Mouse (Mus musculus): ENCODE data around the gene Ppil6. TPM values are rescaled to one million over a fixed set of nuclear protein-coding genes. Genes with fewer than 3 reads are reported as not detected.

The Ppil6 gene
- polyA plus RNA-seq (2016; fragmentation: Nextera tagmentation; extraction: Ambion mirVana), result 1.1 and 1.2 TPM in 2 replicates

DNA sequence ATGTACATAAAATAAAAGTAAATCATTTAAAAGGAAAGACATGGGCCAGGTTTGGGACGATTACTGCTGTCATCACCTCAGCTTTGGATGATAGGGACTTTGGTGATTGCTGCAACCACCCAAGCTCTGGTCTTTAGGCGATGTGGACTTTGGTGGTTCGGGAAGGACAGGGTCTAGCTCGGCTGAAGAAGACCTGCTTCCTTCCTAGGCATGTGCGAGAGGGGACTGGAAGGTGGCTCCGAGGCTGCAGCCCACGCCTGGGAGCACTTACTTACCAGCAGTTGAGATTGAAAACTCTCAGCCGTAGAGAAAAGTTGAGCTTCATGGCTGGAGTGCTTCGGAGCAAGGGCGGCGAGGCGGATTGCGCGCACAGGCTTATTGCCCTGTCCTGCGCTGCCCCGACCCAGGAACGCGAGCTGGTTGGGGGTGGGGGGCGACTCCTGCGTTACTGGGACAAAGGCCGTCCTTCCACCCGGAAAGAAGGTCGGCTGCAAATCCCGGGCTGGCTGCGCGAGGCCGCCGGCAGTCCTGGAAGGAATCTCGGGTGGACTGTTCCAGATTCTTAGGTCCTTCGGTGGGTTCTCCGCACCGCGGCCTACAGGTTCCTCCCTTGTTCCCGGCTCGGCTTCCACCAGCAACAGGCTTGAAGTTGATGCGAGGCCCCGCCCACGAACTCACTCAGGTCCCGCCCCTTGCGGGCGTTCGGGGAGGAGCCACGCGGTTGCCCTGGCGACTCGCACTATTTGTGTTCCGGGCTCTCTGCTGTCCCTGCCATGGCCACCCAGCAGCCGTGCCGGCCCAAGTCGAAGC lies at the start of gene Ppil6, which contains the start of gene Smpd2:
Gene Ppil6, plus strand, starts transcription at position 732 of the 810 bp plus-strand sequence.
Gene Smpd2, minus strand, starts transcription at position 662 of the 810 bp plus-strand sequence.
- Histone ChIP-seq H3K27me3 (ENCODE audit: insufficient read depth, poor library complexity, severe bottlenecking) (no peaks in the 10 kb centered on the region), H3K27ac (peak within 1 kb of the TSS; percentile 93), H3K9me3 (no peaks in the 10 kb centered on the region), H3K36me3 (peaks cover 39% of the 10 kb centered on the region), H3K4me3 (peak within 1 kb of the TSS; percentile 62), H3K4me1 (replicated peaks) (peaks cover 36% of the 10 kb centered on the region)
- WGBS, result 1% methylated on average over 50 of the region's 50 CpGs
- DNase-seq (ENCODE audit: low spot score), result peak; percentile 98

DNA sequence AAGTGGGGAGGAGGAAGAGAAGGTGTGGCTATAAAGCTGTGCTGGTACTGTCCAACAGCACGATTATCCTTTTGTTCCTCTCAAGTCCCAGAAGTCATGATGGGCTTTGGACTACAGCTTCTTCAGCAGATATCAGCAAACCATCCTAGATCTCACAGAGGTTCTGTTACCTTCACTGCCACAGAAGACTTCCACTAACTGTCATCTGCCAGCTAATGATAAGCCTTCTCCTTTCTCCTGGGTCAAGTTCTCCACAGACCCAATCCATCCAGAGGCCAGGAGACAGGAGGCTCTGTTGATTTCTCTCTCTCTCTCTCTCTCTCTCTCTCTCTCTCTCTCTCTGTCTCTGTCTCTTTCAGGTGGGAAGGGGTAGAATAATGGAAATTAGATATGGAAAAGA lies 42.0 kb upstream of the Ppil6 start:
- DNase-seq (ENCODE audit: low spot score), result no peak
- 77% methylated on average over 1 of the region's 1 CpGs for WGBS
- Histone ChIP-seq H3K27me3 (ENCODE audit: insufficient read depth, poor library complexity, severe bottlenecking) (no peaks in the 10 kb centered on the region), H3K27ac (no peak overlapping the region), H3K4me1 (replicated peaks) (peaks cover 24% of the 10 kb centered on the region), H3K9me3 (no peaks in the 10 kb centered on the region), H3K4me3 (no peak overlapping the region), H3K36me3 (peaks cover 16% of the 10 kb centered on the region)

DNA sequence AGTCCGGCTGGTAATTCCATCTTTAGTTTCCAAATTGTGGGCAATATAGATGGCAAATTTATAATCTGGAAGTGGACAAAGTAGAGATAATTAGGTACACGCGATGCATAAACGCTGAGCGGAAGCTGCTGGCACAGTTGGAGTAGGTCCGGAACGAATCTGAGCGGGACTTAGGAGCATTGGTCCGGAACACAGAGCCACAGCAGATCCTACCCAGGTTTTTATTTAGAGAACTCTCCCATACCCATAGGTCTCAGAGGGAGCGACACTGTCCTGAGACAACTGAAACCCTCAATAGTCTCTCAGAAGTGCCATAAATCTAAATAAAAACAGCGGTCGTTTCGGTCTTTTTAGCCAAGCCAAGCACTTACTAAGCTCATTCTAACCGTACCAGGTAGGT lies 40.6 kb upstream of the Ppil6 start:
- Histone ChIP-seq H3K9me3 (no peaks in the 10 kb centered on the region), H3K4me3 (peak overlapping the region; percentile 87), H3K4me1 (replicated peaks) (peaks cover 31% of the 10 kb centered on the region), H3K27ac (peak overlapping the region; percentile 89), H3K36me3 (peaks cover 23% of the 10 kb centered on the region), H3K27me3 (ENCODE audit: insufficient read depth, poor library complexity, severe bottlenecking) (no peaks in the 10 kb centered on the region)
- no peak for DNase-seq (ENCODE audit: low spot score)
- 15% methylated on average over 14 of the region's 14 CpGs for WGBS

DNA sequence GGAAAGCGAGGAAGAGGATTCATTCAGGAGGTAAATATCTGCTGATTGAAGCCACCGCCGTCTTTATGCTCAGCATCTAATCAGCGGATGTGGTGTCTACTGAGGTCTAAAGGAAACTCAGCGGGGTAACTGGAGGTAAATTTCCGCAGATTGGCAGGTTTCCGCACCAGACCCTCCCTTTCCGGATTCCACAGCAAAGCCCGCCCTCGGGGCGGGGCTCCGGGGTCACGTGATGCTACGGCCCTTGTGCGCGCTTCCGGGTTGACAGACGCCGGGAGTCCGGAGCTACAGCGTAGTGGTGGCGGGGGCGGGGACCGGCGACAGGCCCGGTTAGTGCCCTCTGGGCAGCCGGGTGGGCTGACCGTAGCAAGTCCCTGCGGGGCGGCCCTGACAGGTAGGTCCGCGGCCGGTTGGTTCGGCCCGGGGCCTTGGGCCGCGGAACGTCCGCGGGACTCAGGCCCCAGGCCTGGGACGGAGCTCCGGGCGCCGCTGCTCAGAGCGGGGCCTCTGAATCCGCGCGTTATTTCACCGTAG lies 40.0 kb upstream of the Ppil6 start, which contains the start of gene Zbtb24:
Gene Zbtb24, plus strand, starts transcription at position 247 of the 534 bp plus-strand sequence.
- H3K27me3 ChIP-seq (ENCODE audit: insufficient read depth, poor library complexity, severe bottlenecking), result no peaks in the 10 kb centered on the region
- no peaks in the 10 kb centered on the region for H3K9me3 ChIP-seq
- H3K4me1 ChIP-seq (replicated peaks), result peaks cover 31% of the 10 kb centered on the region
- H3K4me3 ChIP-seq, result peak within 1 kb of the TSS; percentile 87
- H3K27ac ChIP-seq, result peak within 1 kb of the TSS; percentile 89
- peak; percentile 96 for DNase-seq (ENCODE audit: low spot score)
- 0% methylated on average over 49 of the region's 49 CpGs for WGBS
- H3K36me3 ChIP-seq, result peaks cover 27% of the 10 kb centered on the region

DNA sequence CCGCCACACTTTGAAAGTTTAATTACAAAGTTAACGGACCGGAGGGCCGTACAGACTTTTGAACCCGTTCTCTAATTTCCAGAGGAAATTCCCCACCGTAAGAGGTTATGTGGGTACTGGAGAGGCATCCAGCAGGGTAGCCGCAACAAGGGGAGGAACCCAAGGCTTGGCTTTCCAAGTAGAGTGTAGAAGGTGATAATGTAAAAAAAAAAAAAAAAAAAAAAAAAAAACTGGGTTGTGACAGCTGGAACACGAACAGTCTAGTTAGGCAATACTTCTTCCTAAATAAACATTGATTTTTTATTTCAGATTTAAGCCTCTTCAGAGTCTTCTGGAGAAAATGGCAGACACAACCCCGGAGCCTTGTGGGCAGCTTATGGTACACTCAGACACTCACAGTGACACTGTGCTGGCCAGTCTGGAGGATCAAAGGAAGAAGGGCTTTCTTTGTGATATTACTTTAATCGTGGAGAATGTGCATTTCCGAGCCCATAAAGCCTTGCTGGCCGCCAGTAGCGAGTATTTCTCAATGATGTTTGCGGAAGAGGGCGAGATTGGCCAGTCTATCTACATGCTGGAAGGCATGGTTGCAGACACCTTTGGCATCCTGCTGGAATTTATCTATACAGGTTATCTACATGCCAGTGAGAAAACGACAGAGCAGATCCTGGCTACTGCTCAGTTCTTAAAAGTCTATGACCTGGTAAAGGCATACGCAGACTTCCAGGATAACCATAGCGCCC lies 39.3 kb upstream of the Ppil6 start:
- WGBS, result 60% methylated on average over 18 of the region's 18 CpGs
- no peaks in the 10 kb centered on the region for H3K27me3 ChIP-seq (ENCODE audit: insufficient read depth, poor library complexity, severe bottlenecking)
- DNase-seq (ENCODE audit: low spot score), result no peak
- H3K4me3 ChIP-seq, result peak overlapping the region; percentile 87
- H3K36me3 ChIP-seq, result peaks cover 34% of the 10 kb centered on the region
- peak overlapping the region; percentile 89 for H3K27ac ChIP-seq
- peaks cover 31% of the 10 kb centered on the region for H3K4me1 ChIP-seq (replicated peaks)
- H3K9me3 ChIP-seq, result no peaks in the 10 kb centered on the region

DNA sequence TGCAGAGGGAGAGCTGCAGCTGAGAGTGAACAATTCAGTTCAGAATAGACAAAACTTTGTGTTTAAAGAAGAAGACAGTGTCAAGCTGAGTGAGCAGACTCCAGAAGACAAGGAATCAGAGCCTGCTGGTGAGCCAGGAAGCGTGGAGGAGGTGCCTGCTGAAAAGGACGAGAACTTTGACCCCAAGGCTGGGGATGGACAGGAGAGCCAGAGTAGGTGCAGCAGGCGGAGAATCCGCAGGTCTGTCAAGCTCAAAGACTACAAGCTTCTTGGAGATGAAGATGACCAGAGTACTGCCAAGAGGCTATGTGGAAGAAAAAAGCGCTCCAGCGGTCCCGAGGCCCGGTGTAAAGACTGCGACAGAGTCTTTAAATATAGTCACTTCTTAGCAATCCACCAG lies 38.6 kb upstream of the Ppil6 start:
- Histone ChIP-seq H3K4me3 (no peak overlapping the region), H3K27ac (no peak overlapping the region), H3K27me3 (ENCODE audit: insufficient read depth, poor library complexity, severe bottlenecking) (no peaks in the 10 kb centered on the region), H3K4me1 (replicated peaks) (peaks cover 31% of the 10 kb centered on the region), H3K9me3 (no peaks in the 10 kb centered on the region), H3K36me3 (peaks cover 42% of the 10 kb centered on the region)
- WGBS, result 93% methylated on average over 9 of the region's 9 CpGs
- DNase-seq (ENCODE audit: low spot score), result no peak

DNA sequence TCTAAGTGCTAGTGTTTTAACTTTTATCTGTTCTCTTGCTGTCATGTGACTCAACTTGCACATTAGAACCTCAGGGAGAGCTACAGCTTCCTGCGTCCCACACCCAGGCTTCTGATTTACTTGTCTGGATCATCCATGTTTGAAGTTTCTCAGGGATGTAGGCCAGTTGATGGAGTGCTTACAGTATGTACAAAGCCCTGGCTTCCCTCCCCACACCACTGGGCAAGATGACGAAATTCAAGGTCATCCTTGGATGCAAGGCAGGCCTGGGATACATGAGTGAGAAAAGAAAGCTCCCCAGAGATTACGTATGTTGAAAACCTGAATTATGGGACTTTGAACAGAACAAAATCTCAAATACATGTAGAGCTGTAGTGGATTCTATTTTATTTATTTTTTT lies 37.4 kb upstream of the Ppil6 start:
- H3K4me1 ChIP-seq (replicated peaks), result peaks cover 31% of the 10 kb centered on the region
- H3K9me3 ChIP-seq, result no peaks in the 10 kb centered on the region
- no peak overlapping the region for H3K27ac ChIP-seq
- WGBS, result 94% methylated on average over 3 of the region's 3 CpGs
- H3K27me3 ChIP-seq (ENCODE audit: insufficient read depth, poor library complexity, severe bottlenecking), result no peaks in the 10 kb centered on the region
- peaks cover 53% of the 10 kb centered on the region for H3K36me3 ChIP-seq
- H3K4me3 ChIP-seq, result no peak overlapping the region
- no peak for DNase-seq (ENCODE audit: low spot score)

DNA sequence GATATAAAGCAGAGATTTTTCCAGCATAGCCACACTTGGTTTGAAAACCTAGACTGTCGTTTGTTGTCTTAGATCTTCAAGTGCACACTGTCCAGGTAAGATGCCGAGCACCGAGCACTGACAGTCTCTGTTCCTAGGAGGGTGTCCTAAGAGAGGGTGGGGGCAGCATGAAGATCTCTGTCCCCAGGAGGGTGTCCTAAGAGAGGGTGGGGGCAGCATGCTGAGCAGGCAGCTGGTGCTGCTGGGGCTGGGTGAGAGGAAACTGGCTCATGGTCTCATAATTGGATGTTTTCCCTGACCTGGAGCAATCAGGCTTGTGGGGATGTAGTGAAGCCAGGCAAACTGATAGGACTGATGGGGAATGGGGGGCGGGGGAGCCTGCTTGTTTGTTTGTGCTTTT lies 30.2 kb upstream of the Ppil6 start:
- Histone ChIP-seq H3K9me3 (no peaks in the 10 kb centered on the region), H3K27me3 (ENCODE audit: insufficient read depth, poor library complexity, severe bottlenecking) (no peaks in the 10 kb centered on the region), H3K27ac (no peak overlapping the region), H3K36me3 (peaks cover 86% of the 10 kb centered on the region), H3K4me1 (replicated peaks) (peaks cover 19% of the 10 kb centered on the region; the same call in 1 of the 2 replicates), H3K4me3 (no peak overlapping the region)
- 81% methylated on average over 4 of the region's 4 CpGs for WGBS
- DNase-seq (ENCODE audit: low spot score), result no peak

DNA sequence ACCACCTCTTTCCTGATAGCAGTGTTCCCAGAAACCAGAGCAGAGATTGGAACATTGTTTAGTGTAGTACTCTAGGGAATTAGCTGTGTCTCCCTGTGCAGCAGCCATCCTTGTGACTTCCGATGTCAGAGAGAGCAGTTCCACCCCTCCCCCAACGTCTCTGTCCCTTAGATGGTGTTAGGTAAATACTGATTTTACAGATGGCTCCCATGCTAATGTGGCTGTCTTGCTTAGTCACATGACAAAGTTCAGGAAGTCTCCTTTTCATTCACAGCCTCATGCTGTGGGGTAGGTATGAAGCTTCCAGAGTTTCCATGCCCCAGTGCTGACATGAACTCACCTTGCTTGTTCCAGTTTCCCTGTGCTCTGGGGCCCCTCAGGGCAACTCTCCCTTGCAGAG lies 29.7 kb upstream of the Ppil6 start:
- H3K9me3 ChIP-seq, result no peaks in the 10 kb centered on the region
- no peaks in the 10 kb centered on the region for H3K27me3 ChIP-seq (ENCODE audit: insufficient read depth, poor library complexity, severe bottlenecking)
- peaks cover 19% of the 10 kb centered on the region; the same call in 1 of the 2 replicates for H3K4me1 ChIP-seq (replicated peaks)
- WGBS, result 34% methylated on average over 2 of the region's 2 CpGs
- peaks cover 86% of the 10 kb centered on the region for H3K36me3 ChIP-seq
- no peak for DNase-seq (ENCODE audit: low spot score)
- H3K4me3 ChIP-seq, result no peak overlapping the region
- H3K27ac ChIP-seq, result no peak overlapping the region

DNA sequence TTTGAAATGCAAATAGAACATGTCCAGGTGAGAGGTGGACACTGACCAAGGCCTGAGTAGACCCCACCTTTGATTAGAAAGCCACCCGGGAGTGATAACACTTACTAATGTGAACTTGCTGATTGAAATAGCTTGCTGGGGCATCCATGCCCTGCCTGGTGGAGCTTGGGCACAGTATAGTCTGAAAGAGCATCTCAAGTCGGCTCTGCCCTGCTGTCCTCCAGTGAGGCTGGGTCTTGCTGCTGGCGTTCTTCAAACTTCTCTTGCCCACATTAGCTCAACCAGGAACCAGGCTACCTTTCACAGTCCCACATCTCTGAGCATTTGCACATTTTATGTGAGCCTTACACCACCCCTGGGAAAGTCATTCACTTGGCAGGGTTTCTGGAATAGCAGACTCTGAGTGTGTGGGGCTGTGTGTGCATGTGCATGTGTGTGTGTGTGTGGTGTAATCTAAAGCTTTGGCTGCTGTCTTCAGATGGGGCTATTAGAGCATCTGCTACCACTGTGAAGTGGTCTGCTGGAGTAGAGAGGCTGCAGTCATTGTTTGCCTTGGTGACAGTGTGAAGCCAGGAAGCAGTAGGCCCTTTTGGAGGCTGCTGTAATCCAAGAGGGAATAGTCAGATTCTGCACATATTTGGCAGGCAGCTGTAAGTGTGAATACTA lies 29.0 kb upstream of the Ppil6 start:
- H3K27ac ChIP-seq, result no peak overlapping the region
- H3K27me3 ChIP-seq (ENCODE audit: insufficient read depth, poor library complexity, severe bottlenecking), result no peaks in the 10 kb centered on the region
- 89% methylated on average over 3 of the region's 3 CpGs for WGBS
- peaks cover 19% of the 10 kb centered on the region; the same call in 1 of the 2 replicates for H3K4me1 ChIP-seq (replicated peaks)
- no peak overlapping the region for H3K4me3 ChIP-seq
- H3K9me3 ChIP-seq, result no peaks in the 10 kb centered on the region
- peaks cover 84% of the 10 kb centered on the region for H3K36me3 ChIP-seq
- no peak for DNase-seq (ENCODE audit: low spot score)

DNA sequence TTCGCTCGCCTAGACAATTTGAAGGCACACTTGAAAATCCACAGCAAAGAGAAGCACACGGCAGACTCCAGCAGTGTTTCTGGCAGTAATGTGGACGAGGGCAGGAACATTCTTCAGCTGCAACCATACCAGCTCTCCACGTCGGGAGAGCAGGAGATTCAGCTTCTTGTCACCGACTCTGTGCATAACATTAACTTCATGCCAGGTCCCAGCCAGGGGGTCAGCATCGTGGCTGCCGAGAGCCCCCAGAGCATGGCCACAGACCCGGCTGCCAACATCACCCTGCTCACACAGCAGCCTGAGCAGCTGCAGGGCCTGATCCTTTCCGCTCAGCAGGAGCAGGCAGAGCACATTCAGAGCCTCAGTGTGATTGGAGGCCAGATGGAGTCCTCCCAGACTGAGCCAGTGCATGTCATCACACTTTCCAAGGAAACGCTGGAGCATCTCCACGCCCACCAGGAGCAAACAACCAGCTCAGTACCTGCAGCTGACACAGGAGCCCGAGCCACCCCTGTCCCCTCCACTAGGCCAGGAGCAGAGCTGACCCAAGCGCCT lies 25.8 kb upstream of the Ppil6 start:
- DNase-seq (ENCODE audit: low spot score), result no peak
- H3K9me3 ChIP-seq, result no peaks in the 10 kb centered on the region
- H3K4me3 ChIP-seq, result no peak overlapping the region
- H3K4me1 ChIP-seq (replicated peaks), result peaks cover 24% of the 10 kb centered on the region
- WGBS, result 40% methylated on average over 15 of the region's 15 CpGs
- H3K36me3 ChIP-seq, result peaks cover 68% of the 10 kb centered on the region
- no peaks in the 10 kb centered on the region for H3K27me3 ChIP-seq (ENCODE audit: insufficient read depth, poor library complexity, severe bottlenecking)
- no peak overlapping the region; the same call in 1 of the 2 replicates for H3K27ac ChIP-seq

DNA sequence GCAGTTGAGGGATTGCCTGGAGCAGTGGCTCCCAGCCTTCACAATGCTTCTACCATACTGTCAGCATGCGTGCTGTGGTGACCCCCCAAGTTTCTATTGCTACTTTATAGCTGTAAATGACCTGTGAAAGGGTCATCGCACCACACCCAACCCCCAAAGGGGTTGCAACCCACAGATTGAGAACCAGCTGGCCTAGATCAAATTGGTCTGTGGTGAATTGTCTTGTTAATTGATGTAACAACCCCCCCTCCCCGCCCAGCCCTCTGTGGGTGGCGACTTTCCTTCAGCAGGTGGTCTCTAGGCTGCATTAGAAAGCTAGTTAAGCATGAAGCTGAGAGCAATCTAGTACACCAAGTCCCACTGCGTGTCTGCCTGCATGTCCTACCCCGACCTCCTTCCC lies 22.9 kb upstream of the Ppil6 start:
- Histone ChIP-seq H3K36me3 (peaks cover 46% of the 10 kb centered on the region), H3K27ac (no peak overlapping the region), H3K27me3 (ENCODE audit: insufficient read depth, poor library complexity, severe bottlenecking) (no peaks in the 10 kb centered on the region), H3K4me1 (replicated peaks) (peaks cover 13% of the 10 kb centered on the region), H3K4me3 (no peak overlapping the region), H3K9me3 (no peaks in the 10 kb centered on the region)
- DNase-seq (ENCODE audit: low spot score), result no peak
- WGBS, result 31% methylated on average over 6 of the region's 6 CpGs

Measured in hindbrain, embryonic 10.5 days (tissue).